Mouse (Mus musculus): ENCODE results near the gene Gad2. TPM values are rescaled to one million over a fixed set of nuclear protein-coding genes. Genes with fewer than 3 reads are reported as not detected.
"Not testable (repeated sequence)": the region's sequence is repeated elsewhere in the genome, so short reads cannot be mapped to it uniquely, and the experiment has no call there.

The Gad2 gene
- not detected for polyA plus RNA-seq (2017; shearing (Covaris generic))

DNA sequence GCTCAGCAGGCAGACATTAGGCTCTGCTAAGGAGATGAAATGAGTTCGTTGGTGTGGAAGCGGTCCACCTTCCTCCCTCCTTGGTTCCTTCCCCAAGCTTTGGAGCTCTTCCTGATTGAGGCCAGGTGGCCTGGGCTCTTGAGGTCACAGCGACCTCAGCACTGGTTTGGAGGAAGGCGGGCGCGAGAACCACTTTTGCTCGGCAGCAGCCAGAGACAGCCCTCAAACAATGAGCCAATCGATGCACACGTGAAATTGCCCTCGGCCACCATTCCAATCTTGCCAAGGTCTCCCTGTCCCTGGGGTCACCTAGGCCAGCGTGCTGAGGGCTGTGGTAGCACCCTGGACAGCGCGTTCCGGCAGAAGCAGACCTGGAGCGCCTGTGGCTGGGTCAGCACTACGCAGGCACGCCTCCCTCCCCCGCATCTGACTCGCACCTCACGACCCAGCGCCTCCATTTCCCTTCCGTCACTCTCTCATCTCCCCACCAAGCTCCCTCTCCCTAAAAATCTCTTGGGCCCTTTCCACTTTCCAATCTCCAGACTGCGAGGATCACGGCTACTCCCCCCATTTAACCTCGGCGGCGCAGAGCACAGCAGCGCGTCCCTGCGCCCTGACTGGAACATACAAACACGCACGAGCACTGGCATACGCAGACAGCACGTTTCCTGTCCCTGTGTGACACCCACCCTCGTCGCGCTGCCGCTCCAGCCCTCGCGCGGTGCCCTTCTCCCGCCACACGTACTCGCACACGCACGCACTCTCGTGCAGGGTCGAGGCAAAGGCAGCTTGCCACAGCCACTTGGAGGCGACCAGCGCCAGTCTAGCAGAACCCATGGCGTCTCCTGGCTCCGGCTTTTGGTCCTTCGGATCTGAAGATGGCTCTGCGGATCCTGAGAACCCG is at the start of gene Gad2:
Gad2 (plus strand) TSS at position 378 of the 904 bp plus-strand sequence.
- ATAC-seq, result peak; percentile 77

DNA sequence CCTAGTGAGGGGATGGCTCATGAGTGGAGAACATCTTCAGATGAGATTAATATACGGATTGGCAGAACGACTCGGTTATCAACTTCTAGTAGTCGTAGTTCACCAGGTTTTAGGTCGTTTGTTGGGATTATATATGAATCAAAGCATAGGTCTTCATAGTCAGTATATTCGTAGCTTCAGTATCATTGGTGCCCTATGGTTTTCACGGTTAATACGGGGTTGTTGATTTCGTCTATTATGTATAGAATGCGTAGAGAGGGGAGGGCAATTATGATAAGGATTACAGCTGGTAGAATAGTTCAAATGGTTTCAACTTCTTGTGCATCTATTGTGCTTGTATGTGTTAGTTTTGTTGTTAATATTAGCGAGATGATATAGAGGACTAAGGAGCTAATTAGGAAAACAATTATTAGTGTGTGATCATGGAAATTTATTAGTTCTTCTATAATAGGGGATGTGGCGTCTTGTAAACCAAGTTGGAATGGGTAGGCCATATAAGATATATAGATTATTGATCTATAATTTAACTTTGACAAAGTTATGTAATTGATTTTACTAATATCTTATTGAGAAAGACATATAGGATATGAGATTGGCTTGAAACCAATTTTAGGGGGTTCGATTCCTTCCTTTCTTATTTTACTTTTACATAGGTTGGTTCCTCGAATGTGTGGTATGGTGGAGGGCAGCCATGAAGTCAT is 34.4 kb upstream of the Gad2 start:
- ATAC-seq, result peak; percentile 60

DNA sequence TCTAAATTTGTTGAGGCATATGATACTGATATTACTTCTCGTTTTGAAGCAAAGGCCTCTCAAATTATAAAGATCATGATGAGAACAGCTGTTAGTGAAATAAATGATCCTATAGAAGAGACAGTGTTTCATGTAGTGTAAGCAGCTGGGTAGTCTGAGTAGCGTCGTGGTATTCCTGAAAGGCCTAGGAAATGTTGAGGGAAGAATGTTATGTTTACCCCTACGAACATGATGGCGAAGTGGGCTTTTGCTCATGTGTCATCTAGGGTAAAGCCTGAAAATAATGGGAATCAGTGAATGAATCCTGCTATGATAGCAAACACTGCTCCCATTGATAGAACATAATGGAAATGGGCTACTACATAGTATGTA is 33.8 kb upstream of the Gad2 start:
- ATAC-seq, result not testable (repeated sequence)

GRCm38 (mm10) chr2:22588673-22589381 is 33.2 kb upstream of the Gad2 start:
- peak; percentile 56 for ATAC-seq

DNA sequence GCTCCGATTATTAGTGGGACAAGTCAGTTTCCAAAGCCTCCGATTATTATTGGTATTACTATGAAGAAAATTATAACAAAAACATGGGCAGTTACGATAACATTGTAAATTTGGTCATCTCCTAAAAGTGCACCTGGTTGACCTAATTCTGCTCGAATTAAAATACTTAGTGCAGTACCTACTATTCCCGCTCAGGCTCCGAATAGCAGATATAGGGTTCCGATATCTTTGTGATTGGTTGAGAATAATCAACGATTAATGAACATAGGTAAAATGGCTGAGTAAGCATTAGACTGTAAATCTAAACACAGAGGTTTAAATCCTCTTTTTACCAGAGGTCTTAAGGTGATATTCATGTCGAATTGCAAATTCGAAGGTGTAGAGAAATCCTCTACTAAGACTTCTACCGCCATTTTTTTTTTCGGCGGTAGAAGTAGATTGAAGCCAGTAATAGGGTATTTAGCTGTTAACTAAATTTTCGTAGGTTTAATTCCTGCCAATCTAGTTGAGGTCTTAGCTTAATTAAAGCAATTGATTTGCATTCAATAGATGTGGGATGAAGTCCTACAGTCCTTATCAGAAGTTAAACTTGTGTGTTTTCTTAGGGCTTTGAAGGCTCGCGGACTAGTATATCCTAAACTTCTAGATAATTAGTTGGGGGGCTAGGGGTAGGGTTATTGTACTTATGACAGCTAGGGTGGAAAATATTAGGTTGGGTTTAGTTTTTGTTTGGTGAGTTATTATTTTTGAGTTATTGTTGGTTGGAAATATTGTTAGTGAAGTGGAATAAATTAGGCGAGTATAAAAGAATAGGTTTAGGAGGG is 32.4 kb upstream of the Gad2 start:
- ATAC-seq, result peak; percentile 67

- no peak for ATAC-seq
Measured at GRCm38 (mm10) chr2:22590206-22590490, 31.9 kb upstream of the Gad2 start.

GRCm38 (mm10) chr2:22617951-22618350 is 4.1 kb upstream of the Gad2 start:
- no peak for ATAC-seq

- no peak for ATAC-seq
Measured at GRCm38 (mm10) chr2:22619416-22619815, 2.6 kb upstream of the Gad2 start.

DNA sequence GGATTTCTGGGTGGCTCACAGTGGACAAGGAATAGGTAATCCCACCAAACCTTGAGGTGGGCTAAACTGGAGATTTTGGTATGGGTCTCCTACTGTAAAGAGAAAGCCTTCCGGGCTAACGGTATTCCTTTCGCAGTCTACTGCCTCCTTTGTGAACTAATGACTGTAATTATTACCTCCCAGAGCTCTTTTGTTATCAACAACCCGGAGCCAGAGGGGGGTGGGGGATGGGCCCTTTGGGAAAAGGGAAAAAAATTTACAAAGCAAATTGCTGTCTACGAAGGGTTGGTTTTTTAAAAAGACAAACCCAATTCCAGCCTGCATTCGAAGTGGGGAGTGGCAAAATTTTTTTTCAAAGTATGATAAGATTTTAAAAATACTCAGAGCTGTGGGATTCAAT is 2.0 kb upstream of the Gad2 start:
- ATAC-seq, result no peak

GRCm38 (mm10) chr2:22620534-22620933 is 1.5 kb upstream of the Gad2 start:
- ATAC-seq, result no peak

- no peak for ATAC-seq
Measured at GRCm38 (mm10) chr2:22620978-22621827, 802 bp upstream of the Gad2 start.

- no peak for ATAC-seq
Measured at GRCm38 (mm10) chr2:22623111-22624070, 1.4 kb downstream of the Gad2 start.

DNA sequence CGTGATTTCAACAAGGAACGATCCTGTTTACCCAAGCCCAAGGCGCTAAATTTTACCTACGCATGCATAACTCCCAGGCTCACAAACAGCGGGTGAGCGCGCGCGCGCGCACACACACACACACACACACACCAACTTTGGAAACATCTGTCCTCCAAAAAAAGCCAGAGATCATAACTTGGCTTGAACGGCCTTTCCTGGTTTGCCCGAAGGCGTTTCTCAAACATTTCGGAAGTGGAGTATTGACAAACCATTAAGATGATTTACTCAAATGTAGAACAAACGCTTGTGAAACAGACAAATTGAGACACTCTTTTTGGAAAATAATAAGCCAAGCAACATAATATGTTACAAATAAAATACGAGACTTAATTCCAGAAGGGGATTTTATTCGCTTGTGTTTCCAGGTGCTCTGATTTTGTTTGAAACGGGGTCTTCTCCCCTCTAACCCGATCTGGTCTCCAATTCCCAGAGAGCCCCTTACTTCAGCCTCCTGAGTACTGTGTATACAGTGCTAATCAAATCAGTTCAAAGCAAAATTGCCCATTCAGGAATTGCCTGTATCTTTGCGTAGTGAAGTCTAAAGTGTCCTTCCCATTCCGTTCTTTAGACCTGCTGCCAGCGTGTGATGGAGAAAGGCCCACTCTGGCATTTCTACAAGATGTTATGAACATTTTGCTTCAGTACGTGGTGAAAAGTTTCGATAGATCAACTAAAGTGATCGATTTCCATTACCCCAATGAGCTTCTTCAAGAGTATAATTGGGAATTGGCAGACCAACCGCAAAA is 2.4 kb downstream of the Gad2 start:
- no peak for ATAC-seq

- ATAC-seq, result no peak
Measured at GRCm38 (mm10) chr2:22625096-22625960, 3.3 kb downstream of the Gad2 start.

DNA sequence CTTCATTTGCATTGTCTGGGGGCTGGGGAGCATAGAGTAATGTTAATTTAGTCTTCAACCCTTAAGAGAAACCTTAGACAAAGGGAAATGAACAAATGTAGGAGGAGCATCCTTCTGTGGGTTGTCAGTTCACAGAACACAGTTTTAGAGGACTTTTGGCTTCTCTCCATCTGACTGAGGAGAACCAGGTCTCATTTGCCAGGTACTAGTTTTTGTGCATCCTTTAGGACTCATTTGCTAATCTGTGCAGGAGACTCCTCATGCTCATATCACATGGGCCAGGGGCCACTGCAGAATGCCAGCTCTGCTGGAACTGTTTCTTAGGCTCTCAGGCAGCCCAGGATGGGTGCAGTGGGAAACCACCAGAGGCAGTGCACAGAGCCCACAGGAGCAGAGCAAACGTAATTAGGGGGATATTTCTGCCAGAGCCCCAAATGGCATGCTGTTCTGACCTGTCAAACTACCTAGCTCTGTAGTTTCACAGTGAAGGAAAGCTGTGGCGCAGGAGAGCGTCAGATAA is 5.2 kb downstream of the Gad2 start:
- ATAC-seq, result no peak

GRCm38 (mm10) chr2:22627819-22628432 is 5.9 kb downstream of the Gad2 start:
- no peak for ATAC-seq

- peak; percentile 56 for ATAC-seq
Measured at GRCm38 (mm10) chr2:22634766-22635165, 12.8 kb downstream of the Gad2 start.

DNA sequence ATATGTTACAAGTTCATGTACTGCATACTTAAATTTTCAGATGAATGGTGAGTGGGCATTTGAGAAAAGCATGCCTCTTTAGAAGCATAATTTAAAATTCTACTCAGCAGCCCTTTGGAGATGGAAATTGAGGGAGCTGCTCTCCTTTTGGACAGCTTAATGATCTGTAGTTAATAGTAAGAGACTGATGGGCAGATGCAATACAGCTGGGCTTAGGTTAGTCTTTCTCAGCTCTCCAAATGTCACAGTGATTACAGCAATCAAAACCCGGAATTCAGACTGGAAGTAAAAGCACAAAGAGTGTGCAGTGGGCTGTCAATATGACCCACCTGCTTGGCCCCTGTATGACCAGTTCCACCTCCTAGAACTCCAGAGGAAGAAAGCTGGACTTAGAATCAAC is 24.1 kb downstream of the Gad2 start:
- ATAC-seq, result no peak

Data from CD4-positive, CD25-positive, alpha-beta regulatory T cell, adult 4 months (primary cell).